15 mouse cellular contexts compared by ENCODE assay signal in genomic region chr5:54178966-54179547, GRCm38 (mm10).
A peak's percentile ranks its signal among the peaks of the same experiment; 100 is the strongest.
DNase-seq lines count a peak whose midpoint lies in the region; ATAC-seq lines count a peak whose summit lies in the region.
"Had no signal": no experiment of that assay in that cellular context is flagged by ENCODE, and none has a peak within 500 bp of the region (broad histone marks: within the 10 kb centered on the region; RNA-seq: fewer than 3 reads in every experiment).

No protein-coding gene starts in this region.

- H3K4me3 ChIP-seq in heart, embryonic 14.5 days (ENCODE audit: control insufficient read depth in 1 of 2, insufficient read depth in 1 of 2, low read depth in 1 of 2, low read length in 2 of 2), result no peak overlapping the region
- H3K4me3 ChIP-seq in midbrain, embryonic 10.5 days, result no peak overlapping the region
- no peak overlapping the region for H3K4me3 ChIP-seq in midbrain, embryonic 14.5 days (replicated peaks; ENCODE audit: low read depth, low read length)
- no peak overlapping the region for H3K4me3 ChIP-seq in heart, embryonic 16.5 days (ENCODE audit: low read length)
- no peak overlapping the region for H3K4me3 ChIP-seq in liver, embryonic 12.5 days
- H3K4me3 ChIP-seq: liver, embryonic 15.5 days had no signal

- H3K27ac ChIP-seq in heart, embryonic 14.5 days (replicated peaks in 1 of 2; ENCODE audit: control insufficient read depth in 1 of 2, insufficient read depth in 1 of 2, low read depth in 2 of 2, low read length in 2 of 2), result peak overlapping the region; percentile 75 to 84
- H3K27ac ChIP-seq in midbrain, embryonic 10.5 days (replicated peaks), result peak overlapping the region; percentile 53; the same call in 1 of the 2 replicates
- H3K27ac ChIP-seq in midbrain, embryonic 14.5 days (replicated peaks; ENCODE audit: low read depth, low read length), result no peak overlapping the region
- H3K27ac ChIP-seq in heart, embryonic 16.5 days (ENCODE audit: low read length), result peak overlapping the region; percentile 7; the same call in 1 of the 2 replicates
- H3K27ac ChIP-seq in liver, embryonic 12.5 days, result no peak overlapping the region
- H3K27ac ChIP-seq: liver, embryonic 15.5 days; macrophage had no signal

- H3K36me3 ChIP-seq in heart, embryonic 14.5 days (ENCODE audit: control insufficient read depth, insufficient read depth, low read length), result no peaks in the 10 kb centered on the region
- H3K36me3 ChIP-seq in midbrain, embryonic 10.5 days, result no peaks in the 10 kb centered on the region
- H3K36me3 ChIP-seq in midbrain, embryonic 14.5 days (ENCODE audit: control insufficient read depth, insufficient read depth, low read length), result no peaks in the 10 kb centered on the region
- no peaks in the 10 kb centered on the region for H3K36me3 ChIP-seq in heart, embryonic 16.5 days (ENCODE audit: control insufficient read depth, insufficient read depth)
- no peaks in the 10 kb centered on the region for H3K36me3 ChIP-seq in liver, embryonic 12.5 days
- H3K36me3 ChIP-seq: liver, embryonic 15.5 days had no signal

- H3K27me3 ChIP-seq in heart, embryonic 14.5 days (ENCODE audit: control insufficient read depth, insufficient read depth, low read length), result no peaks in the 10 kb centered on the region
- H3K27me3 ChIP-seq in midbrain, embryonic 10.5 days (ENCODE audit: low read depth, poor library complexity, severe bottlenecking), result no peaks in the 10 kb centered on the region; the same call in 1 of the 2 replicates
- no peaks in the 10 kb centered on the region for H3K27me3 ChIP-seq in midbrain, embryonic 14.5 days (ENCODE audit: control insufficient read depth, insufficient read depth, low read length)
- H3K27me3 ChIP-seq in heart, embryonic 16.5 days (ENCODE audit: control insufficient read depth, insufficient read depth, low read length), result no peaks in the 10 kb centered on the region
- no peaks in the 10 kb centered on the region; the same call in 1 of the 2 replicates for H3K27me3 ChIP-seq in liver, embryonic 12.5 days (replicated peaks)
- H3K27me3 ChIP-seq: liver, embryonic 15.5 days had no signal

- peak; percentile 46; the same call in 1 of the 2 replicates for ATAC-seq in heart, embryonic 14.5 days (ENCODE audit: insufficient number of reproducible peaks, insufficient read depth, low FRiP score, low read depth)
- ATAC-seq in midbrain, embryonic 14.5 days (ENCODE audit: low FRiP score, low TSS enrichment), result no peak
- ATAC-seq in heart, embryonic 16.5 days (replicated peaks; ENCODE audit: extremely low read depth, insufficient read depth, low FRiP score), result no peak; the same call in 1 of the 2 replicates
- no peak for ATAC-seq in liver, embryonic 12.5 days
- ATAC-seq: intestine, embryonic 16.5 days had no signal

- H3K4me1 ChIP-seq in heart, embryonic 14.5 days (ENCODE audit: control insufficient read depth in 2 of 2, insufficient read depth in 2 of 2, low read length in 2 of 2), result peaks cover 21 to 32% of the 10 kb centered on the region in 2 experiments
- H3K4me1 ChIP-seq in midbrain, embryonic 10.5 days, result peaks cover 34% of the 10 kb centered on the region
- H3K4me1 ChIP-seq in midbrain, embryonic 14.5 days (ENCODE audit: control insufficient read depth, insufficient read depth, low read length), result peaks cover 21% of the 10 kb centered on the region
- peaks cover 25% of the 10 kb centered on the region for H3K4me1 ChIP-seq in heart, embryonic 16.5 days (ENCODE audit: control insufficient read depth, insufficient read depth, low read length)
- H3K4me1 ChIP-seq in liver, embryonic 12.5 days, result no peaks in the 10 kb centered on the region

- H3K4me2 ChIP-seq in heart, embryonic 14.5 days (ENCODE audit: low read length), result 0 out of 2 replicates have a peak overlapping the region, but pooled peaks have one; percentile 18
- H3K4me2 ChIP-seq in midbrain, embryonic 14.5 days (ENCODE audit: low read length), result no peak overlapping the region
- H3K4me2 ChIP-seq in heart, embryonic 16.5 days (ENCODE audit: low read depth, low read length), result no peak overlapping the region
- no peak overlapping the region for H3K4me2 ChIP-seq in liver, embryonic 12.5 days
- H3K4me2 ChIP-seq: liver, embryonic 15.5 days had no signal

- H3K9me3 ChIP-seq in heart, embryonic 14.5 days (ENCODE audit: control insufficient read depth, low read length), result no peaks in the 10 kb centered on the region
- no peaks in the 10 kb centered on the region for H3K9me3 ChIP-seq in midbrain, embryonic 10.5 days (replicated peaks)
- H3K9me3 ChIP-seq in midbrain, embryonic 14.5 days (ENCODE audit: control insufficient read depth, low read length), result 0 out of 2 replicates have a peak, but pooled peaks cover 5% of the 10 kb centered on the region
- H3K9me3 ChIP-seq in heart, embryonic 16.5 days (replicated peaks; ENCODE audit: control insufficient read depth, low read length), result peaks cover 4% of the 10 kb centered on the region
- no peaks in the 10 kb centered on the region for H3K9me3 ChIP-seq in liver, embryonic 12.5 days (replicated peaks)
- H3K9me3 ChIP-seq: liver, embryonic 15.5 days had no signal

- DNase-seq in heart, adult 8-10 months (ENCODE audit: low spot score), result no peak
- no peak for DNase-seq in midbrain, embryonic 10.5 days (ENCODE audit: low spot score)
- DNase-seq in midbrain, embryonic 14.5 days, result no peak
- peak; percentile 64 for DNase-seq in mesoderm, embryonic 11.5 days (ENCODE audit: low read depth, low spot score)
- DNase-seq: cerebellum, postnatal 25 days; gastrocnemius, postnatal 25 days; kidney, postnatal 4 days; left cerebral cortex, postnatal 4 days; thymus, postnatal 14 days had no signal

- no peak overlapping the region for H3K9ac ChIP-seq in heart, embryonic 14.5 days (ENCODE audit: low read length)
- H3K9ac ChIP-seq in midbrain, embryonic 14.5 days (replicated peaks; ENCODE audit: low read length), result no peak overlapping the region
- H3K9ac ChIP-seq in heart, embryonic 16.5 days (ENCODE audit: low read length), result no peak overlapping the region
- no peak overlapping the region for H3K9ac ChIP-seq in liver, embryonic 12.5 days
- H3K9ac ChIP-seq: liver, embryonic 15.5 days had no signal

- WGBS in heart, embryonic 14.5 days, result 29% methylated on average over 13 of the region's 13 CpGs
- WGBS in midbrain, embryonic 10.5 days, result 61% methylated on average over 13 of the region's 13 CpGs
- 70% methylated on average over 13 of the region's 13 CpGs for WGBS in midbrain, embryonic 14.5 days
- WGBS in heart, embryonic 16.5 days, result 32% methylated on average over 13 of the region's 13 CpGs
- 52% methylated on average over 13 of the region's 13 CpGs for WGBS in liver, embryonic 12.5 days (ENCODE audit: insufficient replicate concordance)

Comparison
In these comparisons a context has a peak if more than half of its experiments do, and no peak if none do; other contexts are left out.
1. H3K27ac ChIP-seq: peak in heart, embryonic 14.5 days (2 of 2), midbrain, embryonic 10.5 days (single experiment) and heart, embryonic 16.5 days (single experiment); none in midbrain, embryonic 14.5 days (single experiment) and liver, embryonic 12.5 days (single experiment).